Mouse (Mus musculus) heart, adult 2 months (tissue): ENCODE data around the gene Atp11c.

Experiments
- CTCF ChIP-seq: fragments of 200-600 bp; IDR thresholded peaks from 2 replicates; pipeline ENCODE4 v1.8.1; 2022; ENCODE audit warnings: antibody characterized with exemption, mild to moderate bottlenecking, moderate library complexity
- EP300 ChIP-seq: fragments of 200-500 bp; IDR thresholded peaks from 2 replicates; pipeline ENCODE4 v1.6.1; 2011; ENCODE audit warnings: low read depth, low read length, control low read depth; ENCODE audit not compliant: insufficient read depth
- POLR2A ChIP-seq: fragments of 200-500 bp; IDR thresholded peaks from 2 replicates; pipeline ENCODE4 v1.6.1; 2011; ENCODE audit warnings: mild to moderate bottlenecking, low read depth, low read length, control low read depth; ENCODE audit not compliant: insufficient read depth

DNA sequence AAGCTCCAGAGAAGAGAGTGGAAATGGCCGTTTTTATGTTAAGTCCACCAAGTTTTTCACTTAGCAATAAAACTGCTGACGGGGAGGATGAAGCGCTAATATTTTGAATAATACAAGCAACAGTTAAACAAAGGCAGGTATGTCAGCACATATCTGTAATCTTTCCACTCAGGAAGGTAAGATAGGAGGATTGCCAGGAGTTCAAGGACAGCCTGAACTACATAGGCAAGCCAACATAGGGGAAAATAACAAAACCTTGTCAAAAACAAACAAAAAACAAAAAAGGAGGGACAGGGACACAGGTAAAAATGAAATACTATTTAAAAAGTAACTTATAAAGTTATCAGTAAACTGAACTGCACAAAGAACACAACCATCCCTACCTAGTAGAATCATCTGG, 274.8 kb downstream of the Atp11c start:
- no peak for TF ChIP-seq CTCF
- no peak for TF ChIP-seq POLR2A
- TF ChIP-seq EP300 = no peak
